Mouse (Mus musculus) intestine, embryonic 15.5 days (tissue): Measurements from ENCODE around the gene Rpl22l1. TPM values are rescaled to one million over a fixed set of nuclear protein-coding genes. Genes with fewer than 3 reads are reported as not detected.
A peak's percentile ranks its signal among the peaks of the same experiment; 100 is the strongest.
"Not testable (repeated sequence)": the region's sequence is repeated elsewhere in the genome, so short reads cannot be mapped to it uniquely, and the experiment has no call there.

Source experiments
- ATAC-seq: fragments of 200-750 bp; cut with Nextera tagmentation; 2 replicates; pipeline ENCODE4 v1.8.0; 2017; ENCODE audit warnings: moderate TSS enrichment, moderate library complexity
- H3K27ac ChIP-seq: fragments of 300-500 bp; sonication (generic); 2 replicates; pipeline ENCODE4 v1.5.1; 2015; ENCODE audit warnings: mild to moderate bottlenecking, inconsistent platforms
- H3K27me3 ChIP-seq: fragments of 300-500 bp; sonication (generic); replicated peaks from 2 replicates; pipeline ENCODE4 v1.6.1; 2015; ENCODE audit warnings: inconsistent platforms
- H3K36me3 ChIP-seq: fragments of 300-500 bp; sonication (generic); 2 replicates; pipeline ENCODE4 v1.6.1; 2015; ENCODE audit warnings: inconsistent platforms
- H3K4me1 ChIP-seq: fragments of 300-500 bp; sonication (generic); replicated peaks from 2 replicates; pipeline ENCODE4 v1.6.1; 2015; ENCODE audit warnings: inconsistent platforms
- H3K4me2 ChIP-seq: fragments of 300-500 bp; sonication (generic); replicated peaks from 2 replicates; pipeline ENCODE4 v1.6.1; 2015; ENCODE audit warnings: mild to moderate bottlenecking, inconsistent platforms
- H3K4me3 ChIP-seq: fragments of 300-500 bp; sonication (generic); replicated peaks from 2 replicates; pipeline ENCODE4 v1.5.1; 2015; ENCODE audit warnings: inconsistent platforms
- H3K9ac ChIP-seq: fragments of 300-500 bp; sonication (generic); 2 replicates; pipeline ENCODE4 v1.6.1; 2015; ENCODE audit warnings: inconsistent platforms
- H3K9me3 ChIP-seq: fragments of 300-500 bp; sonication (generic); 2 replicates; pipeline ENCODE4 v1.6.1; 2016; ENCODE audit warnings: inconsistent platforms
- WGBS: fragments of 180-500 bp; shearing (Covaris S2); methylation state at CpG from one replicate; pipeline ENCODE4 v1.1.7; 2015; 5-methylcytosine and 5-hydroxymethylcytosine counted together
- polyA plus RNA-seq: library from polyadenylated mRNA; unstranded; fragments of >200 nt; fragmentation: Nextera tagmentation; extraction: Ambion mirVana; gene quantifications from 2 replicates; pipeline ENCODE4 v1.2.1, GENCODE M21; 2015

The Rpl22l1 gene
- 398 and 497 TPM in 2 replicates for polyA plus RNA-seq

DNA sequence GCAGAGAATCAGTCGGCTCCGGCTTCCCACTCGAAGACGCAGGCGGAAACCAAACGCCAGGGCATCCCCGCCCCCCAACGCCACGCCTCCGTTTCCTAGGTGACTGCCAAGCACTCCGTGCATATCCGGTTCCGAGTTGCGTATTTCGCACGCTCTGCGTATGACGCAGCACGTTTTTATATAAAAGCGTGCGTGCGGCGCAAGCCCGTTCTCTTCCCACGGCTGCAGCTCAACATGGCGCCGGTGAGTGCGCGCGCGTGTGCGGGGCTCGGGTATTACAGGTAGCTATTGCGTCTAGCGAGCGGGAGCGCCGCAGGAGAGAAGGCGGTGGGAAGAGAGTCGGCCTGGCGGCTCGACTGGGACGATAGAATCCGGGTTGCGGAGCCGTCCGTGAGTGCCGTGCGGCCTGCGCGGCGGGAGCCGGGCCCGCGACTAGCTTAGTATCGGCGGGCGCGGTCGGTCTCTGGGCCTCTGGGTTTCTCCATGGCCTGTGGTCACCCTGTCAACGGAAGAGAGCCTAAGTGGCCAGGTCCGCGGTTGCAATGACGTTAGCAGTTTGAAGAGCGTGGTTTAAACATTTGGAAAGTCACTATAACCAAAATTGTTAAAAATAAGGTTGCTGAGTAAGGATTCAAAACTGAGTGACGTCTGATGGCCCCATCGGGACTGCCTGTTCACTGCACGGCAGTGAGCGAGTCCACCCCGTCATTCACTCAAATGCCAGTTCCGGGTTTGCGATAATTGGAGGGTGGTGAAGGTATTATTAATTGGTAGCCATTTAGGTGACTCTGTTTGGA, at the start of gene Rpl22l1:
Rpl22l1 (plus strand) TSS at position 136 of the 797 bp plus-strand sequence.
- ATAC-seq, result peak; percentile 99

DNA sequence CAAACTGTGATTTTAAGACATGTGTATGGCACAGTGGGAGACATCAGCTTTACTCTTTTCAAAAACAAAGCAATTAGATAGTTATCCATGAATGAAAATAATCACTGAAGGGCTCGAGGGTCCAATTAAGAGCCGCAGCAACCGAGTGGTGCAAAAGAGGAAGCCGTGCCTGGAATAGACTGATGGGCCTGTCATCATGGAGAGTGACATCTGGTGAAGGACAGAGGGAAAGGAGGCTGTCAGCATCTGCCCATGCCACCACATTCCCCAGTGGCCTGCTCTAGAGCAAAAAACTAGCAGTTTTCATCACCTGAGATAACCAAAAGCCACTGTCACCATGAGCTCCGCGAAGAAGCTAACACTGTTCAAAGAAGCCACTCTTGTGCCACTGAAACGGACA, 49.8 kb upstream of the Rpl22l1 start:
- Histone ChIP-seq H3K4me1 (no peaks in the 10 kb centered on the region), H3K36me3 (no peaks in the 10 kb centered on the region), H3K4me3 (no peak overlapping the region), H3K27ac (no peak overlapping the region), H3K9me3 (no peaks in the 10 kb centered on the region), H3K4me2 (no peak overlapping the region), H3K9ac (no peak overlapping the region), H3K27me3 (no peaks in the 10 kb centered on the region)
- ATAC-seq, result no peak
- 87% methylated on average over 7 of the region's 7 CpGs for WGBS

More for the DNA sequence above, at the start of gene Rpl22l1:
- H3K4me1 ChIP-seq, result no peaks in the 10 kb centered on the region
- H3K27ac ChIP-seq, result peak within 1 kb of the TSS; percentile 82
- peak within 1 kb of the TSS; percentile 89 for H3K9ac ChIP-seq
- H3K36me3 ChIP-seq, result no peaks in the 10 kb centered on the region
- H3K27me3 ChIP-seq, result no peaks in the 10 kb centered on the region
- H3K4me2 ChIP-seq, result peak within 1 kb of the TSS; percentile 57
- no peaks in the 10 kb centered on the region for H3K9me3 ChIP-seq
- under 1% methylated on average over 72 of the region's 72 CpGs for WGBS
- H3K4me3 ChIP-seq, result peak within 1 kb of the TSS; percentile 78

DNA sequence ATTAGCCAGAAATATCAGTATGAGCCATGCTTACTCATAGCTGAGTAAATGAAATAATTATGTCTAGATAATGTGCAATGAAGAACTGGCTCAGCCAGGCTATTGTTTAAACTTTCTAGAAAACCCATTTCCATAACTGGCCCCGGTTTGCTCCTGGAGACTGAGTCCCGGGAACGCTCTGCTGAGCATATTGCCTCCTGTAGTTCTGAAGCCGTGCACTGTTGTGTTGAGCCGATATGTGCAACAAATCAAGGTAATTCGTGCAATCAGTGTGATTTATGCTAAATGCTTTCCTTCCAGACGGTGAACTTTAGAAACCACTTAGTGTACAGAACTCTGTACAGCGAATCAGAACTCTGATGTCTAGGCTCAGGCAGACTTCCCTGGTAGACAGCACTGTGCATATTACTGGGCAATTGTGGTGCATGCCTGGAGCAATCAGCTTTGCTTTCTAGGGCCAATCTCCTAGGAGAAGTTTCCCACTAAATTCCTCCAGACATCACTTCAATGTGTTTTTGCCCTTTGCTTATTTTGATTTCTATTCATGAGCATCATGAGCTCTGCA, 43.9 kb upstream of the Rpl22l1 start:
- no peaks in the 10 kb centered on the region for H3K36me3 ChIP-seq

DNA sequence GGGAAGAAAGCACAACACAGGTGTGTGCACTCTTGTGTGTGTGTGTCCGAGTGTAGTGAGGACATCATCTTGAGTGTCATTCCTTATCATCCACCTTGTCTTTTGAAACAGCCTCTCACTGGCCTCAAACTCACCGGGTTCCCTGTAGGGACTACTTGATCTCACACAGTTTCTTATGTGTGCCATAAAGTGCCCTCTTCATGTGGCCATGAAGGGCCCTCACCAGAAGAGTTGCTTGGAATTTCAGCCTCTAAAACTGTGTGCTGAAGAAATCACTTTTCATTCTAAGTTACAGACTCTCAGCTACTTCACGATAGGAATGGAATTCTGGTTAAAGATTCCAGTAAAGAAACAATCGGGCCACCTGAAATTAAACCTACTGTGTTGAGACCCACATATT, 38.3 kb upstream of the Rpl22l1 start:
- no peak overlapping the region for H3K27ac ChIP-seq
- 89% methylated on average over 4 of the region's 4 CpGs for WGBS

More for the DNA sequence above, 43.9 kb upstream of the Rpl22l1 start:
- H3K27ac ChIP-seq, result no peak overlapping the region
- H3K27me3 ChIP-seq, result no peaks in the 10 kb centered on the region
- 58% methylated on average over 8 of the region's 8 CpGs for WGBS
- H3K4me2 ChIP-seq, result no peak overlapping the region
- H3K9ac ChIP-seq, result no peak overlapping the region
- H3K4me1 ChIP-seq, result no peaks in the 10 kb centered on the region
- H3K4me3 ChIP-seq, result no peak overlapping the region
- no peaks in the 10 kb centered on the region for H3K9me3 ChIP-seq
- ATAC-seq, result no peak

DNA sequence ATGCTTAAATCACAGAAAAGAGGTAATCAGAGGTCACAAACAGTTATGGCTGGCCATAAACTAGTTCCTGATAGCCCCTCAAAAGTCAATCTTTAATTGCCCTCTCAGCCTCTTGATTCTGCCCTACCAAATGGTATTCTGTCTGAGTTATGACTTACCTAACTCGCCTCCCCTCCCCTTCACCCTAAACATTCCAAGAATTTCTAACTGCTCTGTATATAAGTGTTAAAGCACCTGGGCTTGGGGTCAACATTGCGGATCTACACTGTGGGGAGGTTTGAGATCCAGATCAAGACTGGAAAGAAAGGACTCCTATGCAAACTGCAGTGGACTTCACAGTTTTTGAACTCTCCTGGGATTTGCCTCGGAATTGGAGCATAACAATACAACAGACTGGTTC, 37.0 kb upstream of the Rpl22l1 start:
- Histone ChIP-seq H3K4me1 (no peaks in the 10 kb centered on the region), H3K4me2 (no peak overlapping the region), H3K4me3 (no peak overlapping the region), H3K9ac (no peak overlapping the region), H3K9me3 (no peaks in the 10 kb centered on the region), H3K36me3 (no peaks in the 10 kb centered on the region), H3K27me3 (no peaks in the 10 kb centered on the region), H3K27ac (no peak overlapping the region)
- no peak for ATAC-seq
- 67% methylated on average over 3 of the region's 3 CpGs for WGBS

More for the DNA sequence above, 38.3 kb upstream of the Rpl22l1 start:
- Histone ChIP-seq H3K4me3 (no peak overlapping the region), H3K9me3 (no peaks in the 10 kb centered on the region), H3K4me1 (no peaks in the 10 kb centered on the region), H3K27me3 (no peaks in the 10 kb centered on the region), H3K4me2 (no peak overlapping the region), H3K9ac (no peak overlapping the region), H3K36me3 (no peaks in the 10 kb centered on the region)
- ATAC-seq, result no peak

DNA sequence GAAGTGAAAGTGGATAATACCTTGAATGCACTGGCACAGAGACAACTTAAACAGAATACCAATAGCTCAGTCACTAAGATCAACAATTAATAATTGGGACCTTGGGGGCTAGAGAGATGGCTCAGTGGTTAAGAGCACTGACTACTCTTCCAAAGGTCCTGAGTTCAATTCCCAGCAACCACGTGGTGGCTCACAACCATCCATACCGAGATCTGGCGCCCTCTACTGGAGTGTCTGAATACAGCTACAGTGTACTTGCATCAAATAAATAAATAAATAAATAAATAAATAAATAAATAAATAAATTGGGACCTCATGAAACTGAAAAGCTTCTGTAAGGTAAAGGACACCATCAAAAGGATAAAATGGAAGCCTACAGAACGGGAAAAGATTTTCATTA, 32.3 kb upstream of the Rpl22l1 start:
- not testable (repeated sequence) for ATAC-seq, H3K27me3 ChIP-seq, H3K4me1 ChIP-seq, H3K27ac ChIP-seq, H3K9me3 ChIP-seq, H3K4me3 ChIP-seq, H3K9ac ChIP-seq, H3K36me3 ChIP-seq, H3K4me2 ChIP-seq
- WGBS, result 62% methylated on average over 4 of the region's 4 CpGs

DNA sequence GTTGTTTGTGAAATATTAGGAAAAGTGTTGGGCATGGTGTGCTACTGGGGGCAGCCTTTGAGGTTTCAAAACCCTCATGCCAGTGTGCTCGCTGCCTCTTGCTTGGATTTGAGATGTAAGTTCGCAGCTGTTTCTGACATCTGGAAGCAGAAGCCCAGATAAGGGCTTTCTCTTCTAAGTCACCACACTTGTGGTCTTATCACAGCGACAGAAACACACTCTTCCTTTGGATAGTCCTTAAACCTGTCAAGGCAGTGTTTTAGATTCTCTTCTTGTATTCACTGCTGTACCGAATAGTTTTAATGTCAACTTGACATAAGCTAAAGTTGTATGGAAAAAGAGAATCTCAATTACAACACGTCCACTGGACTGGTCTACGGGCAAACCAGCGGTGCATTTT, 29.9 kb upstream of the Rpl22l1 start:
- no peak; the same call in 1 of the 2 replicates for ATAC-seq

DNA sequence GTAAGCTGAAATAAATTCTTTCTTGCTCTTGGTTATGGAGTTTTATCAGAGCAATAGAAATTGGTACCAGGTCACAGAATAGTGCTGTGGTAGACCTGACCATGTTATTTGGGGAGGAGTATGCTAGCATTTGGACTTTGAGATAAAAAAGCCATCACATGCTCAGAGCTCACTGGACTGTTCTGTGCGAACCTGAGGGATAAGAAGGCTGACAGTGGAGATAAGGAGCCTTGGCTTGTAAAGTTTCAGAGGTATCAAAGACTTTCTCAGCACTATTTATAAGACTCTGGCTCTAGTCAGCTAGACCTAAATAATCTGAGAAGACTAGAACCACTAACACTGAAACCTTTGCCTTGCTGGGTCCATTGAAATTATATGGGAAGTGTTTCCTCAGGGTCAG, 29.3 kb upstream of the Rpl22l1 start:
- H3K36me3 ChIP-seq, result no peaks in the 10 kb centered on the region
- WGBS, result 77% methylated on average over 1 of the region's 1 CpGs
- H3K4me2 ChIP-seq, result no peak overlapping the region
- H3K27me3 ChIP-seq, result no peaks in the 10 kb centered on the region
- H3K9me3 ChIP-seq, result no peaks in the 10 kb centered on the region
- peak; percentile 72; the same call in 1 of the 2 replicates for ATAC-seq
- H3K27ac ChIP-seq, result no peak overlapping the region
- H3K9ac ChIP-seq, result no peak overlapping the region
- H3K4me3 ChIP-seq, result no peak overlapping the region
- H3K4me1 ChIP-seq, result peaks cover 4% of the 10 kb centered on the region; the same call in 1 of the 2 replicates

More for the DNA sequence above, 29.9 kb upstream of the Rpl22l1 start:
- Histone ChIP-seq H3K4me1 (no peaks in the 10 kb centered on the region), H3K36me3 (no peaks in the 10 kb centered on the region), H3K4me3 (no peak overlapping the region), H3K9ac (no peak overlapping the region), H3K4me2 (no peak overlapping the region), H3K9me3 (no peaks in the 10 kb centered on the region), H3K27me3 (no peaks in the 10 kb centered on the region), H3K27ac (no peak overlapping the region)
- 88% methylated on average over 7 of the region's 7 CpGs for WGBS

DNA sequence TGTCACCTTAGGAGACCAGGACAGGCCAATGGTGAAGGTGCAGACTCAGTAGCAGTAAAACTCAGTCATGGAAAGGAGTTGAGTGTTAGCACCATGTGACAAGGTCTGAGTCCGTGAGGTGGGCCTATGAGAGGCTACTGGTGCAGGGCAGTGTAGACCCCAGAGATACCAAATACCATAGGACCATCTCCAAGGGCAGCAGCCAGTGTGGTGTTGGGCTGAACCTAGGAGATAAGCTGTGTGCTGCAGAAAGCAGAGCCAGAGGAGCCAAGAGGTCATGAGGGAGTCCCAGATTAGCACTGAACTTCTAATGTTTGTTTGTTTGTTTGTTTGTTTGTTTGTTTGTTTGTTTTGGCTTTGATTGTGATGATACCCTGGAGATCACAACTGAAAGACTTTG, 28.7 kb upstream of the Rpl22l1 start:
- H3K4me2 ChIP-seq, result no peak overlapping the region
- ATAC-seq, result no peak
- 89% methylated on average over 1 of the region's 1 CpGs for WGBS

DNA sequence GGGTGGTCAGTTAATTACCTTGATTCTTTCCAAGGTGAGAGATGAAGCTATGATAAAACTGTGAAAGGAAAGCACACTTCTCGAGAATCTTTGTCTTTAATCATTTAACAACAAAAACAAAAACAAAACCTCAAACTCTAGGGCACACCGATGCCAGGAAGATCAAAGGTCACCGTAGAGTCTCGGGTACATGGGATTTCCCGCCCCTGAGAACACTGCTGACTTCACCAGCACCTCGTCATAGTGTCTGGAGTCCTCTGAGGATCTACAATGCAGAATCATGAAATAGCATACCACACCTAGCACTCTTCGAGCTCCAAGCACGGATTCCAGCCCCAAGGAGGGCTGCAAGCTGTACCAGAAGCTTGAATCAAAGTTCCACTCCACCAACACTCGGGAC, 24.7 kb upstream of the Rpl22l1 start:
- Histone ChIP-seq H3K4me1 (peaks cover 4% of the 10 kb centered on the region; the same call in 1 of the 2 replicates), H3K4me2 (peak overlapping the region; percentile 99), H3K4me3 (peak overlapping the region; percentile 68), H3K36me3 (no peaks in the 10 kb centered on the region), H3K27ac (no peak overlapping the region), H3K27me3 (no peaks in the 10 kb centered on the region), H3K9ac (no peak overlapping the region), H3K9me3 (no peaks in the 10 kb centered on the region)
- WGBS, result 76% methylated on average over 9 of the region's 9 CpGs
- peak; percentile 15; the same call in 1 of the 2 replicates for ATAC-seq

More for the DNA sequence above, 28.7 kb upstream of the Rpl22l1 start:
- H3K9ac ChIP-seq, result no peak overlapping the region
- no peak overlapping the region for H3K27ac ChIP-seq
- H3K4me1 ChIP-seq, result peaks cover 4% of the 10 kb centered on the region; the same call in 1 of the 2 replicates
- H3K27me3 ChIP-seq, result no peaks in the 10 kb centered on the region
- H3K9me3 ChIP-seq, result no peaks in the 10 kb centered on the region
- no peaks in the 10 kb centered on the region for H3K36me3 ChIP-seq
- no peak overlapping the region for H3K4me3 ChIP-seq

DNA sequence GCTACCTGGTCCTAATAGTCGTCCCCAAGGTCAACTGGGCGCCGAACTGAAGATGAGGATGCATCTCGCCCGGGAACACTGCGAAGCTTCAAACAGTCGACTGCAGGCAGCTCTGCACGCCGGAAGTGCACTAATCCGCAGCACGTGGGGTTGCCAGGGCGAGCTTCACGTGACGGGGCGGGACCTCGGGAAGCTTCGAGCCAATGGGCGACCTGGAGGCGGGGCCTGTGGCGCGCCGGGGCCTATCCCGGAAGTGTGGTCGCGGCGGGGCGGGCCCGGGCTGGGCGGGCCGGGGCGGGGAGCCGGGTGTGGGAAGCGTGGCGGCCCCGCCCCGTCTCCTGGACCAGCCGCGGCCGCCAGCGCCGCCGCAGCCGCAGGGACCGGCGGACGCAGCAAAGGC, 24.2 kb upstream of the Rpl22l1 start, which contains the start of gene Eif5a2:
Eif5a2 (plus strand) TSS at position 283 of the 400 bp plus-strand sequence.
- H3K9ac ChIP-seq, result peak within 1 kb of the TSS; percentile 69
- no peaks in the 10 kb centered on the region for H3K36me3 ChIP-seq
- peaks cover 4% of the 10 kb centered on the region; the same call in 1 of the 2 replicates for H3K4me1 ChIP-seq
- H3K4me3 ChIP-seq, result peak within 1 kb of the TSS; percentile 68
- WGBS, result 1% methylated on average over 46 of the region's 46 CpGs
- no peaks in the 10 kb centered on the region for H3K9me3 ChIP-seq
- H3K27me3 ChIP-seq, result no peaks in the 10 kb centered on the region
- peak; percentile 99 for ATAC-seq
- peak within 1 kb of the TSS; percentile 99 for H3K4me2 ChIP-seq
- no peak within 1 kb of the TSS for H3K27ac ChIP-seq

DNA sequence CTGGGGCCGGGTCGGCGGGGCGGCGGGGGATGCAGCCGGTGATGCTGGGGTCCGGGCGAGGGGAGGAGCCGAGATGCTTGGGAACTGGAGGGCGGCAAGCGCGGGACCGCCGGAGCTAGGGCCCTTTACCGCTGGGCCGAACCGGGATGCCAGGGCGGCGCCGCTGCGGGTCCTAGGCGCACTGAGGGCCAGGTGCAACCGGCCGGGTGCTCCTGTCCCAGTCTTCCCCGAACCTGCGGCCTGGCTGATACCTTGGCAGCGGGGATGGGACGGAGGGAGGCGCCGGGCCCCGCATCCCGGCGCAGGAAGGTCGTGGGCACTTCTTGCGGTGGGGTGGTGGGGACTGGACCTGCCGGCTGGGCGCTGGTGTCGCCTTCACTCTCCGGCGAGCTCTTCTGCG, 23.8 kb upstream of the Rpl22l1 start:
- Histone ChIP-seq H3K27ac (no peak overlapping the region), H3K4me1 (peaks cover 4% of the 10 kb centered on the region; the same call in 1 of the 2 replicates), H3K9ac (peak overlapping the region; percentile 69), H3K9me3 (no peaks in the 10 kb centered on the region), H3K27me3 (no peaks in the 10 kb centered on the region), H3K4me2 (peak overlapping the region; percentile 99), H3K36me3 (no peaks in the 10 kb centered on the region), H3K4me3 (peak overlapping the region; percentile 68)
- ATAC-seq, result no peak
- WGBS, result under 1% methylated on average over 41 of the region's 41 CpGs
